Mouse (Mus musculus) forebrain, postnatal 0 days (tissue): ENCODE measurements around the gene Ecsit. TPM values are rescaled to one million over a fixed set of nuclear protein-coding genes. Genes with fewer than 3 reads are reported as not detected.
A peak's percentile ranks its signal among the peaks of the same experiment; 100 is the strongest.

Source experiments
- ATAC-seq: fragments of 200-750 bp; cut with Nextera tagmentation; 2 replicates; pipeline ENCODE4 v1.8.0; 2017; ENCODE audit warnings: mild to moderate bottlenecking, moderate library complexity
- DNase-seq: peaks from one replicate; pipeline ENCODE4 v3.0.0-alpha.2; 2015
- H3K27ac ChIP-seq: fragments of 300-500 bp; sonication (generic); 2 replicates; pipeline ENCODE4 v1.5.1; 2014; ENCODE audit warnings: low read depth, mild to moderate bottlenecking, antibody characterized with exemption, low read length, moderate library complexity, mixed read lengths
- H3K27me3 ChIP-seq: fragments of 300-500 bp; sonication (generic); 2 replicates; pipeline ENCODE4 v1.6.1; 2014; ENCODE audit warnings: mild to moderate bottlenecking, low read length, mixed read lengths; ENCODE audit not compliant: insufficient read depth
- H3K36me3 ChIP-seq: fragments of 300-500 bp; sonication (generic); 2 replicates; pipeline ENCODE4 v1.6.1; 2014; ENCODE audit warnings: mild to moderate bottlenecking, moderate library complexity; ENCODE audit not compliant: insufficient read depth
- H3K4me1 ChIP-seq: fragments of 300-500 bp; sonication (generic); 2 replicates; pipeline ENCODE4 v1.6.1; 2014; ENCODE audit warnings: antibody characterized with exemption; ENCODE audit not compliant: insufficient read depth
- H3K4me2 ChIP-seq: fragments of 300-500 bp; sonication (generic); 2 replicates; pipeline ENCODE4 v1.6.1; 2014; ENCODE audit warnings: low read depth, mild to moderate bottlenecking, moderate library complexity
- H3K4me3 ChIP-seq: fragments of 300-500 bp; sonication (generic); 2 replicates; pipeline ENCODE4 v1.5.1; 2014; ENCODE audit warnings: low read depth, low read length, mixed read lengths
- H3K9ac ChIP-seq: fragments of 300-500 bp; sonication (generic); 2 replicates; pipeline ENCODE4 v1.6.1; 2014; ENCODE audit warnings: mild to moderate bottlenecking
- H3K9me3 ChIP-seq: fragments of 300-500 bp; sonication (generic); 2 replicates; pipeline ENCODE4 v1.6.1; 2016; ENCODE audit warnings: low read length
- CTCF ChIP-seq: sonication (generic); IDR thresholded peaks from 2 replicates; pipeline ENCODE4 v1.5.1; 2016; ENCODE audit warnings: antibody characterized with exemption, control low read depth, low read depth
- WGBS: fragments of 180-500 bp; shearing (Covaris S2); extraction: QIAGEN DNeasy Blood & Tissue Kit; methylation state at CpG from one replicate; pipeline ENCODE4 v1.1.7; 2014; 5-methylcytosine and 5-hydroxymethylcytosine counted together
- polyA plus RNA-seq: library from polyadenylated mRNA; unstranded; fragments of >200 nt; fragmentation: Nextera tagmentation; extraction: Ambion mirVana; gene quantifications from 2 replicates; pipeline ENCODE4 v1.2.1, GENCODE M21; 2015
- total RNA-seq: library from RNA; depleted of rRNA; stranded (reverse); fragments of >200 nt; gene quantifications from 2 replicates; pipeline ENCODE4 v1.2.3, GENCODE M21; 2014

Ecsit gene
- total and polyA plus RNA-seq, 2 experiments from 2014 or later: 59.2 to 64.7 TPM

DNA sequence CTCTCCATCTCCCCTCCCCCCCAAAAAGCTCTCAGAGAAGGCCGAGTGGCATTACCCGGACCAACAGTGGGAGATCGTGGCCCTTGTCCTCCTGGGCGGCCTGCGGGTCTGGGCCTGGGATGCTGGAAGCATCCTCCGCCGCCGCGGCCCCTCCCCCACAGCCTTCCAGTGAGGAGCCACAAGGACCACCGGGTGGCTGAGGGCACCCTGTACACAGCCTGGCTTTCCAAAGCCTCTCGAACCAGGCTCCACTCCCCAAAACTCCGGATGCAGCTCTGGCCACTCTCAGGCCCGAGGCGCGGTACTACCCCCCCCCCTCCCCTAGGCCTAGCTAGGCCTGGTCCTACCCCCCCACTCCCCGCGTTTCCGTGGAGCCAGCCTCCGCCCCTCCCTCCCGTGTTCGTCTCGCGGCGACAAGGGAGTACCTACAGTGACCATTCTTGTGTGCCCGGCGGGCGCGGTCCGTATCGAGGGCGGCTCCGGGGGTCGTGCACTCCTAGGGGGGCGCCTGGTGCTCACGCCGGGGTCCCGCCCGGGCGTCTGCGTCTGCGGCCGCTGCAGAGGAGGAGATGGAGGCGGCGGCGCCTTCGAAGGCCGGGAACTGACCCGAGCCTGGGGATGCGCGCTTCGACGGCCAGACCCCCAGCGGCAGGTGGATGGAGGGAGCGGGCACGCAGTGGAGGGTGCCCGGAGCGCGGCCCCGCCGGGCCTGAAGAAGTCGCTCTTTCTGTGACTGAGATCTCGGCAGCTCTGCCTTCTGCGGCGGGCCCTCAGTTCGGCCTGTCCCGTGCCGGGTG, 33.9 kb downstream of the Ecsit start:
- under 1% methylated on average over 66 of the region's 67 CpGs for WGBS
- TF ChIP-seq CTCF: no peak
- peak overlapping the region; percentile 95 for H3K9ac ChIP-seq
- peaks cover 19% of the 10 kb centered on the region for H3K4me1 ChIP-seq
- H3K27me3 ChIP-seq: no peaks in the 10 kb centered on the region
- H3K36me3 ChIP-seq: 0 out of 2 replicates have a peak, but pooled peaks cover 4% of the 10 kb centered on the region
- H3K4me2 ChIP-seq: peak overlapping the region; percentile 79
- peak overlapping the region; percentile 95 for H3K27ac ChIP-seq
- ATAC-seq (peak; percentile 45), DNase-seq (peak; percentile 66)
- H3K9me3 ChIP-seq: no peaks in the 10 kb centered on the region
- peak overlapping the region; percentile 92 for H3K4me3 ChIP-seq

DNA sequence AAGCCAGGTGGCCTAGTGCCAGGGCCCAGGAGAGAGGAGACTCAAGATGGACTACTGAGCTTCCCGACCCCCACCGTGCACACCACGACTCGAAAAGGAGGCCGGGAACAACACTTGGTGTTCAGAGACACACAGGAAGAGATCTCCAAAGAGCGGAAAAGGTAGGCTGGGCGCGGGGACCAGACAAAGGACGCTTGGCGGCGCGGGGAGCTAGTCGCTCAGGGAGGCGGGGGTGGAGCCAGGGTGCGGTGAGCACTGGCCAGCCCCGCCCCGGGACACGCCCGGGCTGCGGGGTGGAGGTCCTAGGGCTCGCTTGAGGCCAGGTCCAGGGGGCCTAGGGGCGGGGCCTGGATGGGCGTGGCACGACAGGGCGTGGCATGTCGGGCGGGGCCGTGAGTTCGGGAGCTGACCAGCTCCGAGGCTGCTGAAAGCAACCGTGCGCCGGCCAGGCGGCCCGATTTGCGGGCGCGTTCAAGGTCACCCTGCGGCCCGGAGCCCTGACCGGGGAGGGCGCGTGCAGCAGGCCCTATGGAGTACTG, 34.8 kb downstream of the Ecsit start:
- under 1% methylated on average over 28 of the region's 43 CpGs for WGBS
- TF ChIP-seq CTCF: no peak
- Histone ChIP-seq H3K4me3 (peak overlapping the region; percentile 92), H3K9me3 (no peaks in the 10 kb centered on the region), H3K36me3 (0 out of 2 replicates have a peak, but pooled peaks cover 6% of the 10 kb centered on the region), H3K4me2 (peak overlapping the region; percentile 79), H3K27me3 (no peaks in the 10 kb centered on the region), H3K4me1 (peaks cover 19% of the 10 kb centered on the region), H3K27ac (peak overlapping the region; percentile 95), H3K9ac (peak overlapping the region; percentile 95)
- peak; percentile 0; the same call in 1 of the 2 replicates for ATAC-seq
- DNase-seq: peak; percentile 77

- Histone ChIP-seq H3K36me3 (0 out of 2 replicates have a peak, but pooled peaks cover 6% of the 10 kb centered on the region), H3K27ac (peak overlapping the region; percentile 95), H3K27me3 (no peaks in the 10 kb centered on the region), H3K9me3 (no peaks in the 10 kb centered on the region), H3K4me2 (peak overlapping the region; percentile 79), H3K4me1 (peaks cover 19% of the 10 kb centered on the region), H3K9ac (peak overlapping the region; percentile 95), H3K4me3 (peak overlapping the region; percentile 92)
- 14% methylated on average over 4 of the region's 4 CpGs for WGBS
- ATAC-seq (no peak), DNase-seq (peak; percentile 47)
- no peak for TF ChIP-seq CTCF
Observed at GRCm38 (mm10) chr9:22049721-22050270, 35.4 kb downstream of the Ecsit start.

DNA sequence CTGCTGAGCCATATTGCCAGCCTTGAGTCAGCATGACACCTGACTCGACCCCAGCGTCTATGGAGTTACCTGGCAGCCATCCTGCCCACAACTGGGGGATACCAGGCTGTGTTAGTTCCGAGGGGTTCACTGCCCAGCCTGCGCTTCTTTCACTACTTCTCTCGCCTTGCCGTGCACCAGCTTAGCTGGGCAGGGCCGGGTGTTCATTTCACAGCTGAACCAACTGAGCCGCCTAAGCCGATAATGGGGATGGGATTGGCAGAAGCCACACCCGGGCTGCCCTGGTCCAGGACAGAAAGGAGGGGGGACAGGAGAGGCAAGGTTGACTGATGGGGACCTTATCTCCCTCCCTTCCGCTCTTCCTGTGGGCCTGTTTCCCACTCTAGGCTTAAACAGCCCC, 35.9 kb downstream of the Ecsit start:
- no peak for ATAC-seq
- TF ChIP-seq CTCF: no peak
- peak overlapping the region; percentile 92 for H3K4me3 ChIP-seq
- WGBS: 37% methylated on average over 11 of the region's 11 CpGs
- H3K27ac ChIP-seq: peak overlapping the region; percentile 95
- H3K4me2 ChIP-seq: peak overlapping the region; percentile 79
- H3K9ac ChIP-seq: peak overlapping the region; percentile 95
- 0 out of 2 replicates have a peak, but pooled peaks cover 6% of the 10 kb centered on the region for H3K36me3 ChIP-seq
- no peaks in the 10 kb centered on the region for H3K27me3 ChIP-seq
- H3K9me3 ChIP-seq: no peaks in the 10 kb centered on the region
- peaks cover 15% of the 10 kb centered on the region for H3K4me1 ChIP-seq
- no peak for DNase-seq

DNA sequence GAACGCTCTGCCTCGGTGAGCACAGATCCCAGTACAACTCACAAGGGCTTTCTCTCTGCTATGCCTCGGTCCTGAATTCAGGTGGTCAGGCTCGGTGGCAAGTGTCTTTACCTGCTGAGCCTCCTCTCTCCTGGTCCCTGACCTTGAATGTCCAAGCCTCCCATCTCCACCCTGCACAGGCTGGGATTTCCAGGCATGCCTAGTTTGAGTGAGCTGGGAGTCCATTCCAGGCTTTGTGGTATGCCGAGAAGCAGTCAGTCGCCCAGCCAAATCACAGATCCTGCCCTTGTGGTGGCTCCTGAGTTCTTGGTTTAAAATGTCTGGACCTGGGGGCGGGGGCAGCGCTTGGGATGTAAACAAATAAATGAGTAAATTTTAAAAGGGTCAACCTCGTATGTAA, 37.9 kb downstream of the Ecsit start:
- H3K27ac ChIP-seq: no peak overlapping the region

DNA sequence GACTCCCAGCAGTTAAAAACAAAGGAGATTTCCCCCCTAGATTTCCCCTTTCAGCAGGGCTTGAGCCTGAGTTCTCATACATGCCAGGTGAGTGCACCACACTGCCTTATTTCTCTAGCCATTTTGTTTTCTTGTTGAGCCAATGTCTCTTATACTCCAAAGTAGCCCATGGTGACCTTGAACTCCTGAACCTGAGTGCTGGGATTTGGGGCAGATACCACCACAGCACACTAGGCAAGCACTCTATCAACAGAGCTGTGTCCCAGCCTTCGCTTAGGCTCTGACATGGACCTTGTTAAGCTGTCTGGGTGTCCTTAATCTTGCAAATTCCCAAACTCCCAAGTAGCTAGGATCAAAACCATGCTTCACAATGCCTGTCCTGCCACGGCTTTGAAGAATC, 43.4 kb downstream of the Ecsit start:
- Histone ChIP-seq H3K9me3 (no peaks in the 10 kb centered on the region), H3K27ac (no peak overlapping the region), H3K4me3 (no peak overlapping the region), H3K36me3 (peaks cover 5% of the 10 kb centered on the region; the same call in 1 of the 2 replicates), H3K4me1 (no peaks in the 10 kb centered on the region), H3K9ac (no peak overlapping the region), H3K27me3 (no peaks in the 10 kb centered on the region), H3K4me2 (no peak overlapping the region)
- DNase-seq (no peak), ATAC-seq (no peak)
- WGBS: 79% methylated on average over 2 of the region's 2 CpGs
- TF ChIP-seq CTCF: no peak

More for the DNA sequence above, 37.9 kb downstream of the Ecsit start:
- Histone ChIP-seq H3K4me2 (peak overlapping the region; percentile 79), H3K9me3 (no peaks in the 10 kb centered on the region), H3K9ac (no peak overlapping the region), H3K36me3 (0 out of 2 replicates have a peak, but pooled peaks cover 6% of the 10 kb centered on the region), H3K4me3 (0 out of 2 replicates have a peak overlapping the region, but pooled peaks have one; percentile 5), H3K27me3 (no peaks in the 10 kb centered on the region), H3K4me1 (peaks cover 13% of the 10 kb centered on the region)
- WGBS: 60% methylated on average over 9 of the region's 9 CpGs
- DNase-seq (no peak), ATAC-seq (no peak)
- TF ChIP-seq CTCF: no peak

GRCm38 (mm10) chr9:22037826-22038225, 47.4 kb downstream of the Ecsit start:
- Histone ChIP-seq H3K36me3 (peaks cover 39% of the 10 kb centered on the region), H3K4me2 (no peak overlapping the region), H3K27me3 (no peaks in the 10 kb centered on the region), H3K9me3 (no peaks in the 10 kb centered on the region), H3K27ac (no peak overlapping the region), H3K9ac (no peak overlapping the region), H3K4me3 (no peak overlapping the region), H3K4me1 (no peaks in the 10 kb centered on the region)
- 86% methylated on average over 10 of the region's 10 CpGs for WGBS
- DNase-seq (no peak), ATAC-seq (no peak)
- no peak for TF ChIP-seq CTCF
